In genomic region chr2:76673472-76674081, GRCm38 (mm10) we compare ENCODE assay signal across 8 mouse cellular contexts. TPM values are rescaled to one million over a fixed set of nuclear protein-coding genes. Genes with fewer than 3 reads are reported as not detected.
DNase-seq lines count a peak whose midpoint lies in the region; ATAC-seq lines count a peak whose summit lies in the region.

No protein-coding gene starts in this region.

- H3K4me2 ChIP-seq in forebrain, embryonic 13.5 days: peak overlapping the region; percentile 72
- peak overlapping the region; percentile 58 for H3K4me2 ChIP-seq in hindbrain, embryonic 15.5 days
- peak overlapping the region; percentile 84 for H3K4me2 ChIP-seq in liver, embryonic 11.5 days

- peaks cover 32% of the 10 kb centered on the region for H3K4me1 ChIP-seq in forebrain, embryonic 13.5 days
- H3K4me1 ChIP-seq in hindbrain, embryonic 15.5 days (replicated peaks): peaks cover 40% of the 10 kb centered on the region
- H3K4me1 ChIP-seq in liver, embryonic 11.5 days (replicated peaks; ENCODE audit: control insufficient read depth, insufficient read depth, low read length): peaks cover 10% of the 10 kb centered on the region

- DNase-seq in heart, adult 11 months: peak; percentile 97
- DNase-seq in heart, postnatal 25 days (ENCODE audit: low spot score): no peak
- peak; percentile 44 for DNase-seq in brain, adult 2 months (ENCODE audit: low read depth, low spot score)
- peak; percentile 46 for DNase-seq in liver, embryonic 11.5 days (ENCODE audit: low spot score)
- DNase-seq in thymus, postnatal 0 days (ENCODE audit: low spot score): peak; percentile 65

- H3K9ac ChIP-seq in forebrain, embryonic 13.5 days: no peak overlapping the region
- H3K9ac ChIP-seq in hindbrain, embryonic 15.5 days: no peak overlapping the region
- no peak overlapping the region for H3K9ac ChIP-seq in liver, embryonic 11.5 days (ENCODE audit: low read depth, low read length)

- WGBS in forebrain, embryonic 13.5 days: 39% methylated on average over 7 of the region's 7 CpGs
- 31% methylated on average over 7 of the region's 7 CpGs for WGBS in hindbrain, embryonic 15.5 days
- 36% methylated on average over 7 of the region's 7 CpGs for WGBS in liver, embryonic 11.5 days

- no peak for ATAC-seq in forebrain, embryonic 13.5 days
- ATAC-seq in hindbrain, embryonic 15.5 days (ENCODE audit: low FRiP score, low read depth): no peak
- peak; percentile 34; the same call in 1 of the 2 replicates for ATAC-seq in liver, embryonic 11.5 days (replicated peaks; ENCODE audit: low FRiP score)
- peak; percentile 28; the same call in 1 of the 2 replicates for ATAC-seq in monocyte, adult 5-6 weeks (replicated peaks; ENCODE audit: insufficient number of reproducible peaks, low FRiP score, low TSS enrichment, poor library complexity, severe bottlenecking)

- H3K36me3 ChIP-seq in forebrain, embryonic 13.5 days (ENCODE audit: poor library complexity, severe bottlenecking): no peaks in the 10 kb centered on the region; the same call in 1 of the 2 replicates
- no peaks in the 10 kb centered on the region for H3K36me3 ChIP-seq in hindbrain, embryonic 15.5 days
- peaks cover 3% of the 10 kb centered on the region; the same call in 1 of the 2 replicates for H3K36me3 ChIP-seq in liver, embryonic 11.5 days (ENCODE audit: control insufficient read depth, insufficient read depth, low read length)

- intact Hi-C loops in heart, postnatal 25 days (cut with DNase I): no loop called here

- H3K4me3 ChIP-seq in forebrain, embryonic 13.5 days: peak overlapping the region; percentile 48; the same call in 1 of the 2 replicates
- H3K4me3 ChIP-seq in hindbrain, embryonic 15.5 days: peak overlapping the region; percentile 38
- peak overlapping the region; percentile 60 for H3K4me3 ChIP-seq in liver, embryonic 11.5 days (ENCODE audit: low read depth, low read length)

- H3K27ac ChIP-seq in forebrain, embryonic 13.5 days: peak overlapping the region; percentile 57; the same call in 1 of the 2 replicates
- peak overlapping the region; percentile 56 for H3K27ac ChIP-seq in hindbrain, embryonic 15.5 days (replicated peaks)
- peak overlapping the region; percentile 36 for H3K27ac ChIP-seq in liver, embryonic 11.5 days (ENCODE audit: low read depth, low read length)

- no peaks in the 10 kb centered on the region for H3K9me3 ChIP-seq in forebrain, embryonic 13.5 days (replicated peaks)
- H3K9me3 ChIP-seq in hindbrain, embryonic 15.5 days: no peaks in the 10 kb centered on the region
- no peaks in the 10 kb centered on the region for H3K9me3 ChIP-seq in liver, embryonic 11.5 days (ENCODE audit: control insufficient read depth, low read length)

- H3K27me3 ChIP-seq in forebrain, embryonic 13.5 days: no peaks in the 10 kb centered on the region
- no peaks in the 10 kb centered on the region for H3K27me3 ChIP-seq in hindbrain, embryonic 15.5 days
- H3K27me3 ChIP-seq in liver, embryonic 11.5 days (replicated peaks; ENCODE audit: control insufficient read depth, insufficient read depth, low read length): no peaks in the 10 kb centered on the region

RNA-seq across cellular contexts. Expression of gene Fkbp7, which starts 0.7 kb away (rescaled TPM):
- total RNA-seq in heart, postnatal 25 days (2021): 10 to 100 TPM; 19.7 to 21.2 TPM
- polyA plus RNA-seq in forebrain, embryonic 13.5 days (2015; fragmentation: Nextera tagmentation; extraction: Ambion mirVana): 10.5 and 11.4 TPM in 2 replicates
- polyA plus RNA-seq in hindbrain, embryonic 15.5 days (2015; fragmentation: Nextera tagmentation; extraction: Ambion mirVana): 14.1 and 16.8 TPM in 2 replicates
- polyA plus RNA-seq in liver, embryonic 11.5 days (2014; fragmentation: Nextera tagmentation; extraction: Ambion mirVana): 13.6 and 19.5 TPM in 2 replicates
- total RNA-seq in monocyte, adult 5-6 weeks (2017): 10.6 to 24.4 TPM (median 19.6 TPM) in 3 replicates
- 14.2 and 14.4 TPM in 2 replicates for polyA plus RNA-seq in thymus, postnatal 0 days (2015; fragmentation: Nextera tagmentation; extraction: Ambion mirVana)

RNA-seq across cellular contexts. Expression of gene Plekha3, which starts 1.5 kb away (rescaled TPM):
- 10 to 100 TPM; 17.8 to 20.7 TPM for total RNA-seq in heart, postnatal 25 days (2021)
- 4.5 and 6.4 TPM in 2 replicates for polyA plus RNA-seq in forebrain, embryonic 13.5 days (2015; fragmentation: Nextera tagmentation; extraction: Ambion mirVana)
- 12.2 and 13.0 TPM in 2 replicates for polyA plus RNA-seq in hindbrain, embryonic 15.5 days (2015; fragmentation: Nextera tagmentation; extraction: Ambion mirVana)
- polyA plus RNA-seq in liver, embryonic 11.5 days (2014; fragmentation: Nextera tagmentation; extraction: Ambion mirVana): 9.5 and 12.4 TPM in 2 replicates
- 16.1 to 36.4 TPM (median 22.6 TPM) in 3 replicates for total RNA-seq in monocyte, adult 5-6 weeks (2017)
- polyA plus RNA-seq in thymus, postnatal 0 days (2015; fragmentation: Nextera tagmentation; extraction: Ambion mirVana): 10.2 and 11.0 TPM in 2 replicates

RNA-seq across cellular contexts. Expression of gene Pjvk, which starts 25.3 kb away (rescaled TPM):
- not detected for total RNA-seq in heart, postnatal 25 days (2021)
- polyA plus RNA-seq in forebrain, embryonic 13.5 days (2015; fragmentation: Nextera tagmentation; extraction: Ambion mirVana): 0.90 and 1.2 TPM in 2 replicates
- 0.40 and 0.51 TPM in 2 replicates for polyA plus RNA-seq in hindbrain, embryonic 15.5 days (2015; fragmentation: Nextera tagmentation; extraction: Ambion mirVana)
- polyA plus RNA-seq in liver, embryonic 11.5 days (2014; fragmentation: Nextera tagmentation; extraction: Ambion mirVana): 0.18 TPM in 1 of 2 replicates, not detected in the other
- total RNA-seq in monocyte, adult 5-6 weeks (2017): not detected in 3 replicates
- 0.12 and 0.21 TPM in 2 replicates for polyA plus RNA-seq in thymus, postnatal 0 days (2015; fragmentation: Nextera tagmentation; extraction: Ambion mirVana)

RNA-seq across cellular contexts. Expression of gene Prkra, which starts 25.8 kb away (rescaled TPM):
- 10 to 100 TPM; 13.3 to 15.2 TPM for total RNA-seq in heart, postnatal 25 days (2021)
- 95.0 and 99.3 TPM in 2 replicates for polyA plus RNA-seq in forebrain, embryonic 13.5 days (2015; fragmentation: Nextera tagmentation; extraction: Ambion mirVana)
- polyA plus RNA-seq in hindbrain, embryonic 15.5 days (2015; fragmentation: Nextera tagmentation; extraction: Ambion mirVana): 101 and 103 TPM in 2 replicates
- 26.7 and 30.3 TPM in 2 replicates for polyA plus RNA-seq in liver, embryonic 11.5 days (2014; fragmentation: Nextera tagmentation; extraction: Ambion mirVana)
- total RNA-seq in monocyte, adult 5-6 weeks (2017): 7.7 to 16.5 TPM (median 9.2 TPM) in 3 replicates
- 15.4 and 18.6 TPM in 2 replicates for polyA plus RNA-seq in thymus, postnatal 0 days (2015; fragmentation: Nextera tagmentation; extraction: Ambion mirVana)

Comparison
In these comparisons a context has a peak if more than half of its experiments do, and no peak if none do; other contexts are left out.
1. ATAC-seq: peak in liver, embryonic 11.5 days (single experiment) and monocyte, adult 5-6 weeks (single experiment); none in forebrain, embryonic 13.5 days (single experiment) and hindbrain, embryonic 15.5 days (single experiment).
2. Peak in every context shown above with its lines, with median percentiles within 50 percentile points of each other: H3K27ac ChIP-seq, H3K4me2 ChIP-seq and H3K4me3 ChIP-seq.